Mouse (Mus musculus) adrenal gland, postnatal 14 days (tissue): Measurements from ENCODE around the gene Itga6. TPM values are rescaled to one million over a fixed set of nuclear protein-coding genes. Genes with fewer than 3 reads are reported as not detected.

Experiments used
- DNase-seq: peaks from one replicate; pipeline ENCODE4 v3.0.0; 2021; ENCODE audit warnings: mixed read lengths
- total RNA-seq: library from RNA; stranded (reverse); gene quantifications from 2 replicates; pipeline ENCODE4 v1.2.3, GENCODE M21; 2021

Itga6 gene
- total RNA-seq, 1 experiment from 2014 or later, result 172 TPM

GRCm38 (mm10) chr2:71852161-71852560 lies 106.7 kb downstream of the Itga6 start:
- peak; percentile 47 for DNase-seq

- no peak for DNase-seq
These were observed 109.7 kb downstream of the Itga6 start for GRCm38 (mm10) chr2:71855076-71855475.

- no peak for DNase-seq
These were observed 118.2 kb downstream of the Itga6 start for GRCm38 (mm10) chr2:71863531-71864173.

- DNase-seq, result no peak
These were observed 119.6 kb downstream of the Itga6 start for GRCm38 (mm10) chr2:71865022-71865421.

GRCm38 (mm10) chr2:71865935-71866334 lies 120.5 kb downstream of the Itga6 start:
- no peak for DNase-seq

- DNase-seq, result no peak
These were observed 121.1 kb downstream of the Itga6 start for GRCm38 (mm10) chr2:71866565-71866964.

GRCm38 (mm10) chr2:71867019-71867418 lies 121.6 kb downstream of the Itga6 start:
- DNase-seq, result no peak

GRCm38 (mm10) chr2:71867480-71867879 lies 122.1 kb downstream of the Itga6 start:
- no peak for DNase-seq

GRCm38 (mm10) chr2:71868256-71868655 lies 122.8 kb downstream of the Itga6 start:
- DNase-seq, result no peak

GRCm38 (mm10) chr2:71872141-71872540 lies 126.7 kb downstream of the Itga6 start:
- no peak for DNase-seq

GRCm38 (mm10) chr2:71872801-71873443 lies 127.5 kb downstream of the Itga6 start, which contains the start of gene Pdk1:
TSS of gene Pdk1 (plus strand) at chr2:71873224.
- peak; percentile 100 for DNase-seq

GRCm38 (mm10) chr2:71873474-71874322 lies 128.3 kb downstream of the Itga6 start:
- peak; percentile 64 for DNase-seq

GRCm38 (mm10) chr2:71874422-71874821 lies 129.0 kb downstream of the Itga6 start:
- DNase-seq, result no peak

- DNase-seq, result no peak
These were observed 129.4 kb downstream of the Itga6 start for GRCm38 (mm10) chr2:71874836-71875235.

GRCm38 (mm10) chr2:71877865-71878264 lies 132.4 kb downstream of the Itga6 start:
- DNase-seq, result peak; percentile 21

GRCm38 (mm10) chr2:71878441-71878840 lies 133.0 kb downstream of the Itga6 start:
- DNase-seq, result no peak

- DNase-seq, result no peak
These were observed 133.5 kb downstream of the Itga6 start for GRCm38 (mm10) chr2:71878943-71879342.

- DNase-seq, result no peak
These were observed 137.7 kb downstream of the Itga6 start for GRCm38 (mm10) chr2:71882914-71883651.

GRCm38 (mm10) chr2:71887269-71887668 lies 141.9 kb downstream of the Itga6 start:
- no peak for DNase-seq

- DNase-seq, result no peak
These were observed 143.0 kb downstream of the Itga6 start for GRCm38 (mm10) chr2:71888437-71888836.

GRCm38 (mm10) chr2:71891536-71891935 lies 146.1 kb downstream of the Itga6 start:
- DNase-seq, result no peak

- DNase-seq, result peak; percentile 20
These were observed 147.4 kb downstream of the Itga6 start for GRCm38 (mm10) chr2:71892741-71893349.
